Mouse (Mus musculus) embryo, embryonic 11.5 days (tissue): ENCODE measurements around the gene Zbtb37.

Experiments used
- DNase-seq: peaks from one replicate; pipeline ENCODE4 v3.0.0-alpha.2; 2012; ENCODE audit warnings: low read depth, low spot score

The Zbtb37 gene

GRCm38 (mm10) chr1:161034435-161035280 is at the start of gene Zbtb37:
Gene Zbtb37, minus strand, starts transcription at chr1:161034849.
- DNase-seq: peak; percentile 100

- DNase-seq: no peak
These were observed 42.6 kb upstream of the Zbtb37 start for GRCm38 (mm10) chr1:161077243-161077642.

GRCm38 (mm10) chr1:161076238-161076637 is 41.6 kb upstream of the Zbtb37 start:
- no peak for DNase-seq

- DNase-seq: no peak
These were observed 36.6 kb upstream of the Zbtb37 start for GRCm38 (mm10) chr1:161071272-161071620.

GRCm38 (mm10) chr1:161070352-161071271 is 36.0 kb upstream of the Zbtb37 start, which contains the start of the genes Dars2 and Cenpl:
Gene Dars2, minus strand, starts transcription at chr1:161070658.
Gene Cenpl, plus strand, starts transcription at chr1:161070713.
- peak; percentile 91 for DNase-seq

- no peak for DNase-seq
These were observed 28.7 kb upstream of the Zbtb37 start for GRCm38 (mm10) chr1:161063351-161063750.

- no peak for DNase-seq
These were observed 22.5 kb upstream of the Zbtb37 start for GRCm38 (mm10) chr1:161057164-161057563.

GRCm38 (mm10) chr1:161046972-161047371 is 12.3 kb upstream of the Zbtb37 start:
- DNase-seq: no peak

- DNase-seq: no peak
These were observed 6.8 kb upstream of the Zbtb37 start for GRCm38 (mm10) chr1:161041261-161042020.

- no peak for DNase-seq
These were observed 6.2 kb upstream of the Zbtb37 start for GRCm38 (mm10) chr1:161040855-161041254.

- DNase-seq: no peak
These were observed 5.7 kb upstream of the Zbtb37 start for GRCm38 (mm10) chr1:161040426-161040770.

- DNase-seq: no peak
These were observed 5.2 kb upstream of the Zbtb37 start for GRCm38 (mm10) chr1:161039741-161040425.

- no peak for DNase-seq
These were observed 4.5 kb upstream of the Zbtb37 start for GRCm38 (mm10) chr1:161038968-161039721.

- DNase-seq: no peak
These were observed 3.4 kb upstream of the Zbtb37 start for GRCm38 (mm10) chr1:161038004-161038403.

- no peak for DNase-seq
These were observed 3.0 kb upstream of the Zbtb37 start for GRCm38 (mm10) chr1:161037599-161037998.

GRCm38 (mm10) chr1:161037026-161037425 is 2.4 kb upstream of the Zbtb37 start:
- no peak for DNase-seq

- no peak for DNase-seq
These were observed 1.8 kb upstream of the Zbtb37 start for GRCm38 (mm10) chr1:161036411-161036841.

GRCm38 (mm10) chr1:161035786-161036404 is 1.2 kb upstream of the Zbtb37 start:
- DNase-seq: no peak

GRCm38 (mm10) chr1:161035281-161035785 is 684 bp upstream of the Zbtb37 start:
- no peak for DNase-seq
